In the genomic region with DNA sequence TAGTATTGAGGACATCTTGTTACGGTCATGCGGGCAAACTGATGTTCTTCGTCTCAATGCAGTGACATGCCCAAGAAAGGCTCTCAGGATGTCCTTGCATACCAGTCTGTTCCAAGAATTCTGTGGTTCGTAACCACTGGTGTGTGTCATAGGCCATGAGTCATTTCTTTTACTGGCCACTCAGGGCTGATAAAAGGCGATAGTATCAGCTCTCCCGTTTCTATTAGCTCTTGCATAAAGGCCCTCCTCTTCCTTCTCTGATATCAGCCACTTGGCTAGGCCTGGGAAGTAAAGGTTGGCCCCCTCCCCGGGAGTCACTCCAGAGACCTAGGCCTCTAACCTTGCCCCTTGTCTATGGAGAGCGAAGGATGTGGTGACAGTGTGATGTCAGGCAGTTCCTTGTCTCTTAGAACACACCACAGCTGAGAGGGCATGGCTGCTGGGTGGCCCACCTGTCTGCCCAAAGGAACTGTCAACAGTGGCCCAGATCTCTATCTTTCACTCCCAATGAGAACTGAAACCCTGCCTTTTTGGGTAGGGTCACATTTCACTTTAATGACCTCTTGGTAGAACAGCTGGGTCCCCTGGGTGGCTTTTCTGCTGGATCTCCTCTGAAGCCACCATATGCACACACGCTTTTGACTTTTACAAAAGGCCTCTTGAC, we compare ENCODE assay signal across 13 mouse cellular contexts. TPM values are rescaled to one million over a fixed set of nuclear protein-coding genes. Genes with fewer than 3 reads are reported as not detected.
DNase-seq lines count a peak whose midpoint lies in the region; ATAC-seq and TF ChIP-seq lines count a peak whose summit lies in the region.
"Had no signal": no experiment of that assay in that cellular context is flagged by ENCODE, and none has a peak within 500 bp of the region (broad histone marks: within the 10 kb centered on the region; RNA-seq: fewer than 3 reads in every experiment).

No protein-coding gene starts in this region.

- no peaks in the 10 kb centered on the region for H3K9me3 ChIP-seq in G1E (replicated peaks)
- H3K9me3 ChIP-seq: embryonic facial prominence, embryonic 15.5 days; midbrain, embryonic 12.5 days; stomach, embryonic 15.5 days had no signal

- peak; percentile 27 for DNase-seq in lung, postnatal 25 days (ENCODE audit: low spot score)
- DNase-seq in lung, postnatal 14 days: no peak
- peak; percentile 94 for DNase-seq in 3T3-L1 (ENCODE audit: low read depth, low spot score)
- DNase-seq in G1E (ENCODE audit: low spot score): peak; percentile 86
- no peak for DNase-seq in c-Kit-positive CD71-positive TER-119-positive erythroid progenitor cells, embryonic 14.5 days (ENCODE audit: low spot score)
- DNase-seq: cerebellum, postnatal 25 days; kidney, postnatal 14 days had no signal

- H3K4me3 ChIP-seq in G1E (ENCODE audit: low read depth, low read length): peak overlapping the region; percentile 28; the same call in 1 of the 2 replicates
- H3K4me3 ChIP-seq: embryonic facial prominence, embryonic 15.5 days; left cerebral cortex, adult 2 months; midbrain, embryonic 12.5 days; stomach, embryonic 15.5 days had no signal

- no peaks in the 10 kb centered on the region for H3K36me3 ChIP-seq in G1E (replicated peaks)
- H3K36me3 ChIP-seq: midbrain, embryonic 12.5 days; stomach, embryonic 15.5 days had no signal

- ATAC-seq in G1E (ENCODE audit: extremely low read depth, insufficient number of reproducible peaks, low FRiP score, poor library complexity, severe bottlenecking): peak; percentile 86
- peak; percentile 49 for ATAC-seq in granulocyte monocyte progenitor cell, adult 5-6 weeks (replicated peaks; ENCODE audit: poor library complexity, severe bottlenecking)
- ATAC-seq in inflammation-experienced regulatory T-cells, adult 6 months: no peak

- H3K27me3 ChIP-seq in G1E (ENCODE audit: insufficient read depth, low read length): peaks cover 6% of the 10 kb centered on the region; the same call in 1 of the 2 replicates
- H3K27me3 ChIP-seq: embryonic facial prominence, embryonic 15.5 days; stomach, embryonic 15.5 days had no signal

- TF ChIP-seq CTCF in G1E (IDR thresholded peaks at IDR 0.05; ENCODE audit: low read depth, low read length): no peak

- peaks cover 80% of the 10 kb centered on the region for H3K4me1 ChIP-seq in G1E (ENCODE audit: insufficient read depth, low read depth, low read length)
- H3K4me1 ChIP-seq: midbrain, embryonic 12.5 days; stomach, embryonic 15.5 days had no signal

RNA-seq across cellular contexts. Expression of a gene that starts 4.3 kb away (rescaled TPM):
- total RNA-seq in G1E (2014; fragmentation: Nextera tagmentation) (58.7 and 63.1 TPM in 2 replicates), G1E (2017) (49.3 and 57.3 TPM in 2 replicates)
- 31.7 and 37.0 TPM in 2 replicates for polyA plus RNA-seq in G1E (2012)
- 60.4 and 74.6 TPM in 2 replicates for total RNA-seq in granulocyte monocyte progenitor cell, adult 5-6 weeks (2014; fragmentation: Nextera tagmentation)
- 32.7 and 36.7 TPM in 2 replicates for total RNA-seq in granulocyte monocyte progenitor cell, adult 5-6 weeks (2017)
- polyA plus RNA-seq in inflammation-experienced regulatory T-cells, adult 6 months (2017; shearing (Covaris generic)): 10 to 100 TPM; 11.1 to 30.9 (median 16.4) TPM

RNA-seq across cellular contexts. Expression of a gene that starts 12.2 kb away (rescaled TPM):
- total RNA-seq in G1E (2014; fragmentation: Nextera tagmentation) (1.5 and 2.7 TPM in 2 replicates), G1E (2017) (5.4 TPM in 2 replicates)
- 3.4 and 4.9 TPM in 2 replicates for polyA plus RNA-seq in G1E (2012)
- 141 and 238 TPM in 2 replicates for total RNA-seq in granulocyte monocyte progenitor cell, adult 5-6 weeks (2014; fragmentation: Nextera tagmentation)
- 155 and 176 TPM in 2 replicates for total RNA-seq in granulocyte monocyte progenitor cell, adult 5-6 weeks (2017)
- polyA plus RNA-seq in inflammation-experienced regulatory T-cells, adult 6 months (2017; shearing (Covaris generic)): 1 to 10 TPM in 2 of 3 experiments, under 1 TPM in 1; 0.54 to 5.8 (median 2.4) TPM

RNA-seq across cellular contexts. Expression of a gene that starts 29.7 kb away (rescaled TPM):
- 25.1 and 26.0 TPM in 2 replicates for total RNA-seq in G1E (2014; fragmentation: Nextera tagmentation)
- 16.2 and 21.3 TPM in 2 replicates for total RNA-seq in G1E (2017)
- 30.4 and 33.0 TPM in 2 replicates for polyA plus RNA-seq in G1E (2012)
- total RNA-seq in granulocyte monocyte progenitor cell, adult 5-6 weeks (2014; fragmentation: Nextera tagmentation): 25.5 and 25.6 TPM in 2 replicates
- total RNA-seq in granulocyte monocyte progenitor cell, adult 5-6 weeks (2017): 5.0 and 10.1 TPM in 2 replicates
- 10 to 100 TPM in 1 of 3 experiments, 1 to 10 TPM in 2; 8.4 to 19.1 (median 8.6) TPM for polyA plus RNA-seq in inflammation-experienced regulatory T-cells, adult 6 months (2017; shearing (Covaris generic))

RNA-seq across cellular contexts. Expression of a gene that starts 32.6 kb away (rescaled TPM):
- total RNA-seq in G1E (2014; fragmentation: Nextera tagmentation): 64.8 and 66.3 TPM in 2 replicates
- total RNA-seq in G1E (2017): 114 and 124 TPM in 2 replicates
- polyA plus RNA-seq in G1E (2012): 48.9 and 55.0 TPM in 2 replicates
- 10.3 and 14.5 TPM in 2 replicates for total RNA-seq in granulocyte monocyte progenitor cell, adult 5-6 weeks (2014; fragmentation: Nextera tagmentation)
- 15.9 and 22.4 TPM in 2 replicates for total RNA-seq in granulocyte monocyte progenitor cell, adult 5-6 weeks (2017)
- polyA plus RNA-seq in inflammation-experienced regulatory T-cells, adult 6 months (2017; shearing (Covaris generic)): 10 to 100 TPM in 1 of 3 experiments, 1 to 10 TPM in 2; 1.8 to 12.2 (median 8.2) TPM

RNA-seq across cellular contexts. Expression of a gene that starts 34.7 kb away (rescaled TPM):
- total RNA-seq in G1E (2014; fragmentation: Nextera tagmentation) (14.9 and 19.9 TPM in 2 replicates), G1E (2017) (24.1 and 27.1 TPM in 2 replicates)
- 37.4 and 39.0 TPM in 2 replicates for polyA plus RNA-seq in G1E (2012)
- total RNA-seq in granulocyte monocyte progenitor cell, adult 5-6 weeks (2014; fragmentation: Nextera tagmentation): 8.1 and 13.9 TPM in 2 replicates
- 20.2 and 22.4 TPM in 2 replicates for total RNA-seq in granulocyte monocyte progenitor cell, adult 5-6 weeks (2017)
- polyA plus RNA-seq in inflammation-experienced regulatory T-cells, adult 6 months (2017; shearing (Covaris generic)): 10 to 100 TPM; 39.3 to 51.1 (median 40.1) TPM

Comparison
In these comparisons a context has a peak if more than half of its experiments do, and no peak if none do; other contexts are left out.
1. DNase-seq: peak in lung, postnatal 25 days (single experiment), 3T3-L1 (single experiment) and G1E (single experiment); none in lung, postnatal 14 days (single experiment) and c-Kit-positive CD71-positive TER-119-positive erythroid progenitor cells, embryonic 14.5 days (single experiment).
2. RNA of a gene that starts 12.2 kb away (total RNA-seq): 141 to 238 TPM in granulocyte monocyte progenitor cell, adult 5-6 weeks; 1.5 to 5.4 TPM in G1E; every median in the first group is over 10 times any median in the second.